Mouse (Mus musculus): ENCODE measurements around the gene Olfr455. TPM values are rescaled to one million over a fixed set of nuclear protein-coding genes. Genes with fewer than 3 reads are reported as not detected.

Gene Olfr455
- polyA plus RNA-seq, 1 experiment, result not detected

- 78% methylated on average over 1 of the region's 1 CpGs for WGBS
- Histone ChIP-seq H3K4me1 (ENCODE audit: control insufficient read depth, insufficient read depth, low read length) (no peaks in the 10 kb centered on the region), H3K4me3 (ENCODE audit: insufficient read depth, low read depth, low read length) (no peak overlapping the region), H3K27ac (ENCODE audit: insufficient read depth, low read depth, low read length) (no peak overlapping the region)
- no peak for TF ChIP-seq CTCF (IDR thresholded peaks at IDR 0.05; ENCODE audit: insufficient read depth, low read depth, low read length)
- no peak for TF ChIP-seq POLR2A (IDR thresholded peaks at IDR 0.05; ENCODE audit: insufficient read depth, low read depth, low read length)
These were observed 33.9 kb downstream of the Olfr455 start for GRCm38 (mm10) chr6:42513461-42513860.

- H3K4me1 ChIP-seq (ENCODE audit: control insufficient read depth, insufficient read depth, low read length), result no peaks in the 10 kb centered on the region
- no peak overlapping the region for H3K27ac ChIP-seq (ENCODE audit: insufficient read depth, low read depth, low read length)
- no peak for TF ChIP-seq CTCF (IDR thresholded peaks at IDR 0.05; ENCODE audit: insufficient read depth, low read depth, low read length)
- TF ChIP-seq POLR2A (IDR thresholded peaks at IDR 0.05; ENCODE audit: insufficient read depth, low read depth, low read length), result no peak
- no peak overlapping the region for H3K4me3 ChIP-seq (ENCODE audit: insufficient read depth, low read depth, low read length)
These were observed 38.1 kb downstream of the Olfr455 start for GRCm38 (mm10) chr6:42509311-42509710.

- Histone ChIP-seq H3K27ac (ENCODE audit: insufficient read depth, low read depth, low read length) (no peak overlapping the region), H3K4me3 (ENCODE audit: insufficient read depth, low read depth, low read length) (no peak overlapping the region), H3K4me1 (ENCODE audit: control insufficient read depth, insufficient read depth, low read length) (no peaks in the 10 kb centered on the region)
- TF ChIP-seq CTCF (IDR thresholded peaks at IDR 0.05; ENCODE audit: insufficient read depth, low read depth, low read length), result no peak
- no peak for TF ChIP-seq POLR2A (IDR thresholded peaks at IDR 0.05; ENCODE audit: insufficient read depth, low read depth, low read length)
- 67% methylated on average over 2 of the region's 2 CpGs for WGBS
These were observed 43.9 kb downstream of the Olfr455 start for GRCm38 (mm10) chr6:42503478-42503877.

- 63% methylated on average over 1 of the region's 1 CpGs for WGBS
These were observed 57.7 kb downstream of the Olfr455 start for GRCm38 (mm10) chr6:42489731-42490130.

GRCm38 (mm10) chr6:42487114-42487513 is 60.3 kb downstream of the Olfr455 start, which contains the start of gene Olfr456:
Gene Olfr456, minus strand, starts transcription at chr6:42487214.
- no peak within 1 kb of the TSS for H3K27ac ChIP-seq (ENCODE audit: insufficient read depth, low read depth, low read length)
- 86% methylated on average over 1 of the region's 1 CpGs for WGBS
- H3K4me3 ChIP-seq (ENCODE audit: insufficient read depth, low read depth, low read length), result no peak within 1 kb of the TSS
- H3K4me1 ChIP-seq (ENCODE audit: control insufficient read depth, insufficient read depth, low read length), result no peaks in the 10 kb centered on the region
- TF ChIP-seq CTCF (IDR thresholded peaks at IDR 0.05; ENCODE audit: insufficient read depth, low read depth, low read length) (no peak), POLR2A (IDR thresholded peaks at IDR 0.05; ENCODE audit: insufficient read depth, low read depth, low read length) (no peak)

More at GRCm38 (mm10) chr6:42489731-42490130, 57.7 kb downstream of the Olfr455 start:
- Histone ChIP-seq H3K27ac (ENCODE audit: insufficient read depth, low read depth, low read length) (no peak overlapping the region), H3K4me1 (ENCODE audit: control insufficient read depth, insufficient read depth, low read length) (no peaks in the 10 kb centered on the region), H3K4me3 (ENCODE audit: insufficient read depth, low read depth, low read length) (no peak overlapping the region)
- TF ChIP-seq POLR2A (IDR thresholded peaks at IDR 0.05; ENCODE audit: insufficient read depth, low read depth, low read length) (no peak), CTCF (IDR thresholded peaks at IDR 0.05; ENCODE audit: insufficient read depth, low read depth, low read length) (no peak)

Other genes starting within 250 kb of the Olfr455 start
- gene Fam131b, start 222.9 kb downstream of the Olfr455 start, polyA plus RNA-seq (2012; ENCODE audit: insufficient read depth, insufficient read length, low replicate concordance, missing spikeins), result not detected in 2 replicates
- gene Zyx, start 198.0 kb downstream of the Olfr455 start, polyA plus RNA-seq (2012; ENCODE audit: insufficient read depth, insufficient read length, low replicate concordance, missing spikeins), result not detected in 2 replicates
- gene Epha1, start 174.3 kb downstream of the Olfr455 start, polyA plus RNA-seq (2012; ENCODE audit: insufficient read depth, insufficient read length, low replicate concordance, missing spikeins), result not detected in 2 replicates
- gene Tas2r143, start 147.3 kb downstream of the Olfr455 start, polyA plus RNA-seq (2012; ENCODE audit: insufficient read depth, insufficient read length, low replicate concordance, missing spikeins), result not detected in 2 replicates
- gene Tas2r135, start 142.2 kb downstream of the Olfr455 start, polyA plus RNA-seq (2012; ENCODE audit: insufficient read depth, insufficient read length, low replicate concordance, missing spikeins), result not detected in 2 replicates
- not detected in 2 replicates for gene Tas2r126, start 113.1 kb downstream of the Olfr455 start, polyA plus RNA-seq (2012; ENCODE audit: insufficient read depth, insufficient read length, low replicate concordance, missing spikeins)
- gene Olfr458, start 82.4 kb downstream of the Olfr455 start, polyA plus RNA-seq (2012; ENCODE audit: insufficient read depth, insufficient read length, low replicate concordance, missing spikeins), result not detected in 2 replicates
- gene Olfr457, start 71.3 kb downstream of the Olfr455 start, polyA plus RNA-seq (2012; ENCODE audit: insufficient read depth, insufficient read length, low replicate concordance, missing spikeins), result not detected in 2 replicates
- not detected in 2 replicates for gene Olfr456, start 60.4 kb downstream of the Olfr455 start, polyA plus RNA-seq (2012; ENCODE audit: insufficient read depth, insufficient read length, low replicate concordance, missing spikeins)
- not detected in 2 replicates for gene Tcaf3, start 50.1 kb upstream of the Olfr455 start, polyA plus RNA-seq (2012; ENCODE audit: insufficient read depth, insufficient read length, low replicate concordance, missing spikeins)
- gene Tcaf2, start 97.7 kb upstream of the Olfr455 start, polyA plus RNA-seq (2012; ENCODE audit: insufficient read depth, insufficient read length, low replicate concordance, missing spikeins), result not detected in 2 replicates
- 57.7 and 87.1 TPM in 2 replicates for gene Tcaf1, start 162.5 kb upstream of the Olfr455 start, polyA plus RNA-seq (2012; ENCODE audit: insufficient read depth, insufficient read length, low replicate concordance, missing spikeins)
- not detected in 2 replicates for gene Olfr453, start 191.8 kb upstream of the Olfr455 start, polyA plus RNA-seq (2012; ENCODE audit: insufficient read depth, insufficient read length, low replicate concordance, missing spikeins)
- not detected in 2 replicates for gene Olfr38, start 208.8 kb upstream of the Olfr455 start, polyA plus RNA-seq (2012; ENCODE audit: insufficient read depth, insufficient read length, low replicate concordance, missing spikeins)
- not detected in 2 replicates for gene Olfr452, start 237.5 kb upstream of the Olfr455 start, polyA plus RNA-seq (2012; ENCODE audit: insufficient read depth, insufficient read length, low replicate concordance, missing spikeins)